Mouse (Mus musculus) midbrain, embryonic 15.5 days (tissue): ENCODE measurements around the gene Matn4. TPM values are rescaled to one million over a fixed set of nuclear protein-coding genes. Genes with fewer than 3 reads are reported as not detected.
A peak's percentile ranks its signal among the peaks of the same experiment; 100 is the strongest.

Experiments
- ATAC-seq: fragments of 200-750 bp; cut with Nextera tagmentation; replicated peaks from 2 replicates; pipeline ENCODE4 v1.8.0; 2017; ENCODE audit warnings: moderate TSS enrichment
- H3K27ac ChIP-seq: fragments of 300-500 bp; sonication (generic); 2 replicates; pipeline ENCODE4 v1.5.1; 2015; ENCODE audit warnings: mild to moderate bottlenecking, inconsistent platforms
- H3K27me3 ChIP-seq: fragments of 300-500 bp; sonication (generic); replicated peaks from 2 replicates; pipeline ENCODE4 v1.6.1; 2015; ENCODE audit warnings: inconsistent platforms
- H3K36me3 ChIP-seq: fragments of 300-500 bp; sonication (generic); replicated peaks from 2 replicates; pipeline ENCODE4 v1.6.1; 2015; ENCODE audit warnings: inconsistent platforms
- H3K4me1 ChIP-seq: fragments of 300-500 bp; sonication (generic); 2 replicates; pipeline ENCODE4 v1.6.1; 2015; ENCODE audit warnings: inconsistent platforms
- H3K4me2 ChIP-seq: fragments of 300-500 bp; sonication (generic); 2 replicates; pipeline ENCODE4 v1.6.1; 2015; ENCODE audit warnings: inconsistent platforms, mild to moderate bottlenecking, moderate library complexity
- H3K4me3 ChIP-seq: fragments of 300-500 bp; sonication (generic); 2 replicates; pipeline ENCODE4 v1.5.1; 2015; ENCODE audit warnings: mild to moderate bottlenecking, inconsistent platforms
- H3K9ac ChIP-seq: fragments of 300-500 bp; sonication (generic); 2 replicates; pipeline ENCODE4 v1.6.1; 2015; ENCODE audit warnings: mild to moderate bottlenecking, inconsistent platforms
- H3K9me3 ChIP-seq: fragments of 300-500 bp; sonication (generic); 2 replicates; pipeline ENCODE4 v1.6.1; 2016; ENCODE audit warnings: inconsistent platforms
- WGBS: fragments of 180-500 bp; shearing (Covaris S2); methylation state at CpG from one replicate; pipeline ENCODE4 v1.1.7; 2015; ENCODE audit warnings: mixed read lengths; 5-methylcytosine and 5-hydroxymethylcytosine counted together
- polyA plus RNA-seq: library from polyadenylated mRNA; unstranded; fragments of >200 nt; fragmentation: Nextera tagmentation; extraction: Ambion mirVana; gene quantifications from 2 replicates; pipeline ENCODE4 v1.2.1, GENCODE M21; 2015

The Matn4 gene
- polyA plus RNA-seq = 0.65 and 0.89 TPM in 2 replicates

GRCm38 (mm10) chr2:164405060-164405459 is at the start of gene Matn4:
TSS of gene Matn4 (minus strand) at chr2:164405160.
- Histone ChIP-seq H3K27ac (no peak within 1 kb of the TSS), H3K4me2 (peak within 1 kb of the TSS; percentile 51), H3K27me3 (peaks cover 97% of the 10 kb centered on the region), H3K36me3 (no peaks in the 10 kb centered on the region), H3K9ac (peak within 1 kb of the TSS; percentile 24; the same call in 1 of the 2 replicates), H3K4me1 (peaks cover 19% of the 10 kb centered on the region; the same call in 1 of the 2 replicates), H3K4me3 (peak within 1 kb of the TSS; percentile 28), H3K9me3 (no peaks in the 10 kb centered on the region)
- 8% methylated on average over 9 of the region's 9 CpGs for WGBS
- ATAC-seq = no peak

GRCm38 (mm10) chr2:164453887-164454500 is 49.0 kb upstream of the Matn4 start:
- H3K36me3 ChIP-seq = no peaks in the 10 kb centered on the region
- H3K27ac ChIP-seq = no peak overlapping the region
- no peak for ATAC-seq
- H3K4me1 ChIP-seq = 0 out of 2 replicates have a peak, but pooled peaks cover 6% of the 10 kb centered on the region
- H3K27me3 ChIP-seq = no peaks in the 10 kb centered on the region; the same call in 1 of the 2 replicates
- H3K9ac ChIP-seq = no peak overlapping the region
- H3K4me3 ChIP-seq = no peak overlapping the region
- H3K9me3 ChIP-seq = no peaks in the 10 kb centered on the region
- no peak overlapping the region for H3K4me2 ChIP-seq
- 76% methylated on average over 7 of the region's 7 CpGs for WGBS

GRCm38 (mm10) chr2:164453047-164453757 is 48.2 kb upstream of the Matn4 start:
- Histone ChIP-seq H3K27me3 (no peaks in the 10 kb centered on the region; the same call in 1 of the 2 replicates), H3K27ac (no peak overlapping the region), H3K4me1 (0 out of 2 replicates have a peak, but pooled peaks cover 6% of the 10 kb centered on the region), H3K36me3 (no peaks in the 10 kb centered on the region), H3K9ac (no peak overlapping the region), H3K4me2 (no peak overlapping the region), H3K9me3 (no peaks in the 10 kb centered on the region), H3K4me3 (no peak overlapping the region)
- 84% methylated on average over 14 of the region's 14 CpGs for WGBS
- ATAC-seq = no peak

- H3K27me3 ChIP-seq = no peaks in the 10 kb centered on the region; the same call in 1 of the 2 replicates
- no peak overlapping the region for H3K4me2 ChIP-seq
- ATAC-seq = no peak
- WGBS = 44% methylated on average over 13 of the region's 13 CpGs
- H3K9me3 ChIP-seq = no peaks in the 10 kb centered on the region
- H3K27ac ChIP-seq = no peak overlapping the region
- H3K4me3 ChIP-seq = no peak overlapping the region
- no peaks in the 10 kb centered on the region for H3K36me3 ChIP-seq
- no peak overlapping the region for H3K9ac ChIP-seq
- 0 out of 2 replicates have a peak, but pooled peaks cover 6% of the 10 kb centered on the region for H3K4me1 ChIP-seq
Measured at GRCm38 (mm10) chr2:164452000-164452676, 47.2 kb upstream of the Matn4 start.

- WGBS = 93% methylated on average over 14 of the region's 14 CpGs
- no peaks in the 10 kb centered on the region for H3K4me1 ChIP-seq
- H3K4me2 ChIP-seq = no peak overlapping the region
- no peaks in the 10 kb centered on the region for H3K36me3 ChIP-seq
- H3K4me3 ChIP-seq = no peak overlapping the region
- ATAC-seq = no peak
- H3K9me3 ChIP-seq = no peaks in the 10 kb centered on the region
- no peak overlapping the region for H3K9ac ChIP-seq
- no peaks in the 10 kb centered on the region for H3K27me3 ChIP-seq
- no peak overlapping the region for H3K27ac ChIP-seq
Measured at GRCm38 (mm10) chr2:164449341-164450042, 44.5 kb upstream of the Matn4 start.

GRCm38 (mm10) chr2:164448921-164449320 is 44.0 kb upstream of the Matn4 start:
- Histone ChIP-seq H3K9me3 (no peaks in the 10 kb centered on the region), H3K36me3 (no peaks in the 10 kb centered on the region), H3K27me3 (no peaks in the 10 kb centered on the region), H3K4me2 (no peak overlapping the region), H3K4me3 (no peak overlapping the region), H3K27ac (no peak overlapping the region), H3K9ac (no peak overlapping the region), H3K4me1 (no peaks in the 10 kb centered on the region)
- no peak for ATAC-seq
- 82% methylated on average over 5 of the region's 5 CpGs for WGBS

GRCm38 (mm10) chr2:164448140-164448539 is 43.2 kb upstream of the Matn4 start:
- no peaks in the 10 kb centered on the region for H3K36me3 ChIP-seq
- ATAC-seq = no peak
- no peak overlapping the region for H3K4me3 ChIP-seq
- peaks cover 7% of the 10 kb centered on the region for H3K4me1 ChIP-seq
- no peaks in the 10 kb centered on the region for H3K9me3 ChIP-seq
- no peak overlapping the region for H3K9ac ChIP-seq
- 94% methylated on average over 1 of the region's 1 CpGs for WGBS
- no peaks in the 10 kb centered on the region for H3K27me3 ChIP-seq
- H3K4me2 ChIP-seq = no peak overlapping the region
- no peak overlapping the region for H3K27ac ChIP-seq

GRCm38 (mm10) chr2:164446086-164446469 is 41.1 kb upstream of the Matn4 start:
- Histone ChIP-seq H3K4me2 (no peak overlapping the region), H3K27ac (no peak overlapping the region), H3K36me3 (no peaks in the 10 kb centered on the region), H3K27me3 (peaks cover 12% of the 10 kb centered on the region; the same call in 1 of the 2 replicates), H3K9me3 (no peaks in the 10 kb centered on the region), H3K4me3 (no peak overlapping the region), H3K9ac (no peak overlapping the region), H3K4me1 (peaks cover 20% of the 10 kb centered on the region)
- WGBS = 84% methylated on average over 3 of the region's 3 CpGs
- ATAC-seq = no peak

GRCm38 (mm10) chr2:164445399-164446085 is 40.6 kb upstream of the Matn4 start:
- Histone ChIP-seq H3K27me3 (peaks cover 14% of the 10 kb centered on the region; the same call in 1 of the 2 replicates), H3K4me3 (no peak overlapping the region), H3K36me3 (no peaks in the 10 kb centered on the region), H3K4me1 (peaks cover 20% of the 10 kb centered on the region), H3K9me3 (no peaks in the 10 kb centered on the region), H3K4me2 (no peak overlapping the region), H3K27ac (no peak overlapping the region), H3K9ac (no peak overlapping the region)
- 88% methylated on average over 3 of the region's 3 CpGs for WGBS
- ATAC-seq = no peak

- no peaks in the 10 kb centered on the region for H3K9me3 ChIP-seq
- ATAC-seq = no peak
- 88% methylated on average over 2 of the region's 2 CpGs for WGBS
Measured at GRCm38 (mm10) chr2:164444701-164445100, 39.7 kb upstream of the Matn4 start.

GRCm38 (mm10) chr2:164443460-164444000 is 38.6 kb upstream of the Matn4 start, which contains the start of gene Sdc4:
TSS of gene Sdc4 (minus strand) at chr2:164443887.
- peak within 1 kb of the TSS; percentile 98 for H3K4me2 ChIP-seq
- H3K9ac ChIP-seq = peak within 1 kb of the TSS; percentile 55
- H3K4me1 ChIP-seq = peaks cover 20% of the 10 kb centered on the region
- peak within 1 kb of the TSS; percentile 57 for H3K4me3 ChIP-seq
- H3K36me3 ChIP-seq = no peaks in the 10 kb centered on the region
- WGBS = 7% methylated on average over 18 of the region's 18 CpGs
- no peaks in the 10 kb centered on the region for H3K9me3 ChIP-seq
- peaks cover 14% of the 10 kb centered on the region; the same call in 1 of the 2 replicates for H3K27me3 ChIP-seq
- no peak within 1 kb of the TSS for H3K27ac ChIP-seq
- peak; percentile 37; the same call in 1 of the 2 replicates for ATAC-seq

More at GRCm38 (mm10) chr2:164444701-164445100, 39.7 kb upstream of the Matn4 start:
- Histone ChIP-seq H3K4me2 (no peak overlapping the region), H3K4me1 (peaks cover 20% of the 10 kb centered on the region), H3K4me3 (no peak overlapping the region), H3K9ac (no peak overlapping the region), H3K36me3 (no peaks in the 10 kb centered on the region), H3K27me3 (peaks cover 14% of the 10 kb centered on the region; the same call in 1 of the 2 replicates), H3K27ac (no peak overlapping the region)
